Mouse (Mus musculus) bone marrow macrophage, adult 2 months (primary cell): ENCODE measurements at regions not wholly inside any gene's neighbourhood (a gene's known extent, or its start where the extent isn't known, plus 50 kb on each side); places are given as distances from the start of the nearest gene placed in this dataset.

Experiments
- H3K27ac ChIP-seq: 2 replicates; pipeline ENCODE4 v1.5.1; 2012; ENCODE audit warnings: low read depth, low read length; ENCODE audit not compliant: insufficient read depth
- H3K4me1 ChIP-seq: 2 replicates; pipeline ENCODE4 v1.6.1; 2012; ENCODE audit warnings: low read length; ENCODE audit not compliant: control insufficient read depth, insufficient read depth
- H3K4me3 ChIP-seq: 2 replicates; pipeline ENCODE4 v1.5.1; 2012; ENCODE audit warnings: mild to moderate bottlenecking, low read length, moderate library complexity; ENCODE audit not compliant: insufficient read depth
- CTCF ChIP-seq: IDR thresholded peaks from 2 replicates; pipeline ENCODE4 v1.5.1; 2012; ENCODE audit warnings: low read depth, mild to moderate bottlenecking, low read length, moderate library complexity
- POLR2A ChIP-seq: IDR thresholded peaks from 2 replicates; pipeline ENCODE4 v1.6.1; 2012; ENCODE audit warnings: mild to moderate bottlenecking, low read depth, low read length, borderline replicate concordance

DNA sequence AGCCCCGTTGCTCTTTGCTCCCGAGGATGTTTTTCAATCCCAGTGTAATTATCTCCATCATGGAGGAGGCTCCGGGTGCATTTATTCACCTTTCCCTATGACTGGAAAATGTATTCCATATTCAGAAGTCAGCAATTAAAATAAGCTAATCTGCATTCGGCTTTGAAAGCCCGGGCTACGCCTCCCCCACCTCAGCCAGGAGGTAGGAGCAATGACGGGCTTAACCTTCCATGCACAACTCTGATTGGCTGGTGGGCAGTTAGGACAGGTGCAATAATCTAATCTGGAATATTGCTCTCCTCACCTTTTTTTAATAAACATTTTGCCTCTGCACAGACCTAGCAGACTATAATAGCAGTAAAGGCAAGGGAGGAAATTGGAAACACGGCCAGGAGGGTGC is 629.3 kb downstream of the Lmo4 start:
- TF ChIP-seq CTCF (no peak), POLR2A (no peak)
- no peak overlapping the region for H3K4me3 ChIP-seq

DNA sequence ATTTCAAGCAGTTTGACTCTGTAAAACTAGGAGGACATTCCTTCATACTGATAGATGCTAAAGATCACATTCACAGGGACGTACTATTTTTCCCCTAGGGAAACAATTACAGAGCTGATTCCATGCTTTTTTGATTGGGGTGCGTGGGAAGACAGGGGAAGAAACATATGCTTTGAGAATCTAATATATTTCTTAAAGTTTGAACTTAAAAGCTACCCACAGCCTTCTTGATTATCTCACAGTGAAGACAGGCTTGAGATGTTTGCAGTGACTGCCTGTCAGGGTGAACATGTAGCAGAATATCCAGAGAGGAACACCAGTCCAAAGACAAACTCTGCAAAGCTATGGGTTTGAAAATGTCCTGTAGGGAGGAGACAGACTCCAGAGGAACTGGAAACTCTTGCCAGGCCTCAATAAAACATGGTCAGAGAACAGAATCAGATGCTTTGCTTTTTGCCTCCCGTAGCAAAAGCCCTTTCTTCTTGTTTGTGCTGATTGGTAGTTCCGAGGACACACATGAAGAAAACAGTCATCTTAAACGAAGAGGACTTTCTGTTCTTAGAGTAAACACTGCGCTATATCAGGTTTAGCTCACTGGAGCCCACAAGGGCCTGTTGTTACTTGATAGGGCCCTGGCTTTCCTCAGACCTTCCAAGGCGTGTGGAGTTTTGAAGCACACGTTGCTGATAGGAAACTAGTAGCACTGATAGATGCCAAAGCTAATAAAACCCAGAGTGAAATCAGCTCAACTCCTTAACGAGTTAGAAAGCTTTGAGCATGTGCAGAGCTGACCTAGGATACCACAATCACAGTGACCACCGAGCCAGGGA is 630.8 kb downstream of the Lmo4 start:
- no peak overlapping the region for H3K4me3 ChIP-seq
- H3K27ac ChIP-seq, result no peak overlapping the region
- TF ChIP-seq CTCF, result no peak
- no peak for TF ChIP-seq POLR2A

More for the DNA sequence above, 629.3 kb downstream of the Lmo4 start:
- H3K27ac ChIP-seq, result no peak overlapping the region
- peaks cover 6% of the 10 kb centered on the region for H3K4me1 ChIP-seq

DNA sequence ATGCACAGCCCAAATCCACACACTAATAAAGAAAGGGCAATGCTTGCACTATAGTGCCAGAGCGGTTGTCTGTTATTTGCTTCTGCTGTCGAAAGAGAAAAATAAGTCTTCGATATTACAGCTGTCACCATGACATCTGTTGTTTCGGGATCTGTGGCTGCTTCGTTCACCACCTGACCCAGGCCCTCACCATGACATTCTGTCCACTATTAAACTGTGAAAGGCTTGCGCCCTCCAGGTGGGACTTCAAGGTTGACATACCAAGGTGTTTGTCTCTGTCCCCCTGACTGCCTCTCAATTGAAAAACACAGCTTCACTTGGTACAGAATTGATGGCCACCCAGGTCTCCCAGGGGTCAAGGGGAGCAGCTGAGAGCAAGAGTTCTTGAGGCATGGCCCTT is 635.1 kb downstream of the Lmo4 start:
- TF ChIP-seq CTCF (no peak), POLR2A (no peak)
- Histone ChIP-seq H3K4me3 (no peak overlapping the region), H3K27ac (no peak overlapping the region), H3K4me1 (0 out of 2 replicates have a peak, but pooled peaks cover under 1% of the 10 kb centered on the region)

More for the DNA sequence above, 630.8 kb downstream of the Lmo4 start:
- H3K4me1 ChIP-seq, result peaks cover 6% of the 10 kb centered on the region

DNA sequence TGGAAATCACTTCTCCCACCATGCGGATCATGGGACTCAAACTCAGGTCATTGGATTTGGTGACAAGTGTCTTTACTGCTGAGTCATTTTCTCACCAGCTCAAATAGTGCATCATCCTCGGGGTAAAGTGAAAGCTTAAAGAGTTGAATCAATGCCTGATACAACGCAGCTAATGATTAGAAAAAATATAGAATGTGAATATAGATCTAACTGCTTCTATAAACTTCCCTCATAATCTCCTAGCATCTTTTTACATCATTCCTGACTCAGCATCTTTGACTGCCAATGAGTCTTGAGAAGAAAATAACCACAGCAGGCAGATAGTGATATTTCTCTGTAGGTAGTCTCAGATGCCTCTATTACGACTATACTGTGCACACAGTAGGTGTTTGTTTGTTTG is 640.0 kb downstream of the Lmo4 start:
- H3K4me3 ChIP-seq, result no peak overlapping the region
- H3K4me1 ChIP-seq, result peaks cover 10% of the 10 kb centered on the region
- no peak overlapping the region for H3K27ac ChIP-seq
- TF ChIP-seq CTCF, result no peak
- no peak for TF ChIP-seq POLR2A

DNA sequence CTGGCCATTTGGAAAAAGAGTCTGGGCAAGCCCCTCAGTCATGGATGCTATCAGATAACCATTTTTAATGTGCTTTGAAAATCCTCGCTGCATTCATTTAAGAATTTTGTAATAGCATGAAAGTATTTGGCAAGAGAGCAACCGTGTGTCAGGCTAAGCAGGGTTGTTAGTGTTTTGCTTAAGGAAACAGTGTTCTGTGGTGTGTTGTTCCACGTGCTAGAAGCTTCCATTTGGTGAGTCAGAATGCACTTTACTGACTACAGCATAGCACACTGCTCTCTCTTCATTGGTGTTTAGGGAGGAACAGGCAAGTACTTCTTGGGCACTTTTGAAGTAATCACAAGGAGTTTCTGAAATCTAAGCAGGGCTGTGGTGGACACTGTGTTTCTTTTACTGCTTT is 661.0 kb upstream of the Pkn2 start:
- no peak overlapping the region for H3K27ac ChIP-seq
- no peaks in the 10 kb centered on the region for H3K4me1 ChIP-seq
- no peak overlapping the region for H3K4me3 ChIP-seq
- TF ChIP-seq POLR2A, result no peak
- no peak for TF ChIP-seq CTCF

DNA sequence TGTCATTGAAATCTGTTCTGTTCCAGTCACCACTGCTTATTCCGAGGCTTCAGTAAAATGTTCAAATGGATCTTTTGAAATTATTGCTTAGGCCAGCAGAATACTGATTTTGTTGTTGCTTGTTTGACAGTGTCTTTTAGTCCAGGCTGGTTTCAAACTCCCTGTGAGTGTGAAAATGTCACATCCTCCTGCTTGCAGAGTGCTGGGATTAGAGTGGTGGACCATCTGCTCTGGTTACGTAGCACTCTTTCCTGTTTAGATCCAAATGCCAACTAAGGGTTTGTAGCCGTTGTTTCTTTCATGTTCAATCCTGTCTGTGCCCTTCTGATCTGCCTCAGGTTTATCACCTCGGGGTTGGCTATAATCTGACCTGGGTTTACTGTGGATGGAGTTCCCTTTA is 646.2 kb upstream of the Pkn2 start:
- TF ChIP-seq CTCF, result no peak
- no peak for TF ChIP-seq POLR2A

DNA sequence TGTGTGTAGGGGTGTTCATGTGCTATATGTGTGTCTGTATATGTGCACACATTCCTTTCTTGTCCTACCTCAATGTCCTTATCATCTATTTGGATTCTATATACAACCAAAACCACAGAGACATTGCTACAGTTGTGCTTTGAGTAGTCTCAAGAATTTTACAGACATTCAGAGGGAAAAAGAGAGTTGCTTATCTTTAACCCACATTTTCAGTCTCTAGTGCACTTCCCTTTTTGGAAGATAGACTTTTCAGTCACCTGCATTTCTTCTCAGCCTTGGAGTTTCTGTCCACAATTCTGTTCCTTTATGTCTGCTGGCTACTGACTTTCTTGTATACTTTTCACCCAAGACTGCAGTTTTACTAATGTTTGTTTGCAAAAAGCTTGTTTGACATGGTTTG is 645.5 kb upstream of the Pkn2 start:
- Histone ChIP-seq H3K4me3 (no peak overlapping the region), H3K4me1 (no peaks in the 10 kb centered on the region), H3K27ac (no peak overlapping the region)
- TF ChIP-seq POLR2A, result no peak
- TF ChIP-seq CTCF, result no peak

More for the DNA sequence above, 646.2 kb upstream of the Pkn2 start:
- Histone ChIP-seq H3K27ac (no peak overlapping the region), H3K4me1 (no peaks in the 10 kb centered on the region), H3K4me3 (no peak overlapping the region)

DNA sequence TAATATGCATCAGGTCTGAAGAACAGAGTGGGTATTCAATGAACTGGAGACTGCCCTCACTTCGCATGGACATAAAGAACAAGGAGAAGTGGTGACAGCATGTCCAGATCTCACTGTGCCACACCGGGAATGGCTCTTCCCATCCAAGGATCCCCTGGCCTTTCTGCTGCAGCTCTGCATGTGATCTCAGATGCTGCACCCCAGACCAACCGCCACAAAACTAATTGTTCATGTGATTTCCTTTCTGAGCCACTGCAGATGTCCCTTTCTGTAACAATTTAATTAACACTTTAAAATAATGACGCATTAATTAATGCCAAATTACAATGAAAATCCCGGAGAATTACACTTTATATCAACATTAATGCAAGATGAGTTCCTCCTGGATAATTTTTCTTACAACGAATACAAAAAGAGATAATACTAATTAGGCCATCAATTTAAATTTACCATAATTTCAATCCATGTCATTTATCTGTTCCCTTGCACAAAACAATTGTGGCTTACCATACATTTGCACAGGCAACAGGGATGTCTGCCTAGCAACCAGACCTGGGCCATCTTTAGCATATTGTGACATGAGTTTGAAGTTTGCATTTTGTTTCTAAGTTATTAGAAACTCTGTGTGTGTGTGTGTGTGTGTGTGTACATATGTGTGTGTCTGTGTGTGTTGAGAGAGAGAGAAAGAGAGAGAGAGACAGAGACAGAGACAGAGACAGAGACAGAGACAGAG is 630.9 kb upstream of the Pkn2 start:
- TF ChIP-seq CTCF (no peak), POLR2A (no peak)
- Histone ChIP-seq H3K27ac (no peak overlapping the region), H3K4me3 (no peak overlapping the region), H3K4me1 (no peaks in the 10 kb centered on the region)

DNA sequence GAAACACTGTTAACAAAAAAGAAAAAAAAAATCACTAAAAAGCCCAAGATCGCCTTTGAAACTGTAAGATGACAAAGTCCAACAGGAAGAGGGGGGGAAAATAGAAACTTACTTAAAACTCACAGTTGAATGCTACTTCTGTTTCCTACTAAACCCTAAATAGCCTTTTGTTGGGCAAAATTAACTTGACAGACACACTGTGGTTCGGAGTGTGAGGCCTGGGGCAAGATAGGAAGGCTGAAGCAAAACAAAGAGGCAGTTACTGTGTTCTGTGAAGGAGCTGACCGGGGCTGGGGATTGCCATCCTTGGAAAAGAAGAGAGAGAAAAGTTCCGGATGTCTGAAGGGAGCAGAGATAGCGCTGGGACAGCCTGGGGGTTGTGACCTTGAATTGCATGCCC is 627.7 kb upstream of the Pkn2 start:
- H3K27ac ChIP-seq, result no peak overlapping the region
- H3K4me3 ChIP-seq, result no peak overlapping the region
- TF ChIP-seq POLR2A, result no peak
- no peak for TF ChIP-seq CTCF
- no peaks in the 10 kb centered on the region for H3K4me1 ChIP-seq

DNA sequence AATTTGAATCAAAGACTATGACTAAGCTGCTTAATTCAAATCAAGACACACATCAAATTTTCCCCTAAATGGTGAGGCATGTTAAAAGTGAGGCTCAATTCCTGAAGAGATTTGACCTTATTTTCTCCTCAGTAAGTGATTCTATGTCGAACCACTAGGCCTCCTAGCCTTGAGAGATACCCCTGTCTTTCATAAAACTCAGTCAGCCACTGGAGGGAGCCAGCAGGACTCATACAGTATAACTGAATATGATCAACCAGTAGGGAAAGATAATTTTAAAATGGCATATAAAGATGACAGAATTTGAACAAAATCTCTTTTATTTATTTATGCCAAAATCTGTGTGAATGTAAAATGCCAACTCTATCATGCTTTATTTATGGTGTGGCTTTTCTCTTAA is 626.5 kb upstream of the Pkn2 start:
- H3K4me3 ChIP-seq, result no peak overlapping the region
- no peaks in the 10 kb centered on the region for H3K4me1 ChIP-seq
- no peak overlapping the region for H3K27ac ChIP-seq
- TF ChIP-seq POLR2A (no peak), CTCF (no peak)
